Mouse (Mus musculus) midbrain, embryonic 15.5 days (tissue): Measurements from ENCODE around the gene Ndufa12. TPM values are rescaled to one million over a fixed set of nuclear protein-coding genes. Genes with fewer than 3 reads are reported as not detected.

Experiments
- ATAC-seq: fragments of 200-750 bp; cut with Nextera tagmentation; replicated peaks from 2 replicates; pipeline ENCODE4 v1.8.0; 2017; ENCODE audit warnings: moderate TSS enrichment
- H3K27ac ChIP-seq: fragments of 300-500 bp; sonication (generic); 2 replicates; pipeline ENCODE4 v1.5.1; 2015; ENCODE audit warnings: mild to moderate bottlenecking, inconsistent platforms
- H3K27me3 ChIP-seq: fragments of 300-500 bp; sonication (generic); replicated peaks from 2 replicates; pipeline ENCODE4 v1.6.1; 2015; ENCODE audit warnings: inconsistent platforms
- H3K36me3 ChIP-seq: fragments of 300-500 bp; sonication (generic); replicated peaks from 2 replicates; pipeline ENCODE4 v1.6.1; 2015; ENCODE audit warnings: inconsistent platforms
- H3K4me1 ChIP-seq: fragments of 300-500 bp; sonication (generic); 2 replicates; pipeline ENCODE4 v1.6.1; 2015; ENCODE audit warnings: inconsistent platforms
- H3K4me2 ChIP-seq: fragments of 300-500 bp; sonication (generic); 2 replicates; pipeline ENCODE4 v1.6.1; 2015; ENCODE audit warnings: inconsistent platforms, mild to moderate bottlenecking, moderate library complexity
- H3K4me3 ChIP-seq: fragments of 300-500 bp; sonication (generic); 2 replicates; pipeline ENCODE4 v1.5.1; 2015; ENCODE audit warnings: mild to moderate bottlenecking, inconsistent platforms
- H3K9ac ChIP-seq: fragments of 300-500 bp; sonication (generic); 2 replicates; pipeline ENCODE4 v1.6.1; 2015; ENCODE audit warnings: mild to moderate bottlenecking, inconsistent platforms
- H3K9me3 ChIP-seq: fragments of 300-500 bp; sonication (generic); 2 replicates; pipeline ENCODE4 v1.6.1; 2016; ENCODE audit warnings: inconsistent platforms
- WGBS: fragments of 180-500 bp; shearing (Covaris S2); methylation state at CpG from one replicate; pipeline ENCODE4 v1.1.7; 2015; ENCODE audit warnings: mixed read lengths; 5-methylcytosine and 5-hydroxymethylcytosine counted together
- polyA plus RNA-seq: library from polyadenylated mRNA; unstranded; fragments of >200 nt; fragmentation: Nextera tagmentation; extraction: Ambion mirVana; gene quantifications from 2 replicates; pipeline ENCODE4 v1.2.1, GENCODE M21; 2015

The Ndufa12 gene
- polyA plus RNA-seq, 1 experiment from 2014 or later: 289 TPM

GRCm38 (mm10) chr10:94172137-94172536 is 26.4 kb upstream of the Ndufa12 start:
- H3K4me3 ChIP-seq: no peak overlapping the region
- no peaks in the 10 kb centered on the region for H3K9me3 ChIP-seq
- H3K4me2 ChIP-seq: peak overlapping the region; percentile 12; the same call in 1 of the 2 replicates
- 43% methylated on average over 11 of the region's 11 CpGs for WGBS
- H3K27me3 ChIP-seq: no peaks in the 10 kb centered on the region
- peaks cover 42% of the 10 kb centered on the region for H3K36me3 ChIP-seq
- no peak overlapping the region for H3K9ac ChIP-seq
- peak; percentile 54; the same call in 1 of the 2 replicates for ATAC-seq
- H3K27ac ChIP-seq: no peak overlapping the region
- peaks cover 22% of the 10 kb centered on the region for H3K4me1 ChIP-seq

GRCm38 (mm10) chr10:94172706-94173105 is 25.8 kb upstream of the Ndufa12 start:
- Histone ChIP-seq H3K9ac (no peak overlapping the region), H3K27ac (no peak overlapping the region), H3K4me3 (no peak overlapping the region), H3K9me3 (no peaks in the 10 kb centered on the region), H3K4me2 (no peak overlapping the region), H3K27me3 (no peaks in the 10 kb centered on the region), H3K36me3 (peaks cover 42% of the 10 kb centered on the region), H3K4me1 (peaks cover 22% of the 10 kb centered on the region)
- no peak; the same call in 1 of the 2 replicates for ATAC-seq
- 12% methylated on average over 6 of the region's 6 CpGs for WGBS

- H3K27me3 ChIP-seq: no peaks in the 10 kb centered on the region
- H3K27ac ChIP-seq: no peak overlapping the region
- H3K4me3 ChIP-seq: no peak overlapping the region
- 88% methylated on average over 7 of the region's 7 CpGs for WGBS
- H3K9me3 ChIP-seq: no peaks in the 10 kb centered on the region
- peaks cover 22% of the 10 kb centered on the region for H3K4me1 ChIP-seq
- H3K4me2 ChIP-seq: no peak overlapping the region
- no peak overlapping the region for H3K9ac ChIP-seq
- no peak for ATAC-seq
- H3K36me3 ChIP-seq: peaks cover 25% of the 10 kb centered on the region
These were observed 23.9 kb upstream of the Ndufa12 start for GRCm38 (mm10) chr10:94174652-94175051.

- WGBS: 18% methylated on average over 4 of the region's 4 CpGs
- Histone ChIP-seq H3K4me1 (no peaks in the 10 kb centered on the region), H3K27ac (no peak overlapping the region), H3K4me2 (no peak overlapping the region), H3K36me3 (peaks cover 4% of the 10 kb centered on the region; the same call in 1 of the 2 replicates), H3K4me3 (no peak overlapping the region), H3K27me3 (no peaks in the 10 kb centered on the region), H3K9me3 (no peaks in the 10 kb centered on the region), H3K9ac (no peak overlapping the region)
- ATAC-seq: no peak
These were observed 15.3 kb upstream of the Ndufa12 start for GRCm38 (mm10) chr10:94183199-94183598.

- H3K9ac ChIP-seq: no peak overlapping the region
- H3K36me3 ChIP-seq: peaks cover 33% of the 10 kb centered on the region
- ATAC-seq: no peak
- no peak overlapping the region for H3K4me2 ChIP-seq
- no peak overlapping the region for H3K27ac ChIP-seq
- H3K9me3 ChIP-seq: no peaks in the 10 kb centered on the region
- no peak overlapping the region for H3K4me3 ChIP-seq
- 89% methylated on average over 4 of the region's 4 CpGs for WGBS
- no peaks in the 10 kb centered on the region for H3K27me3 ChIP-seq
- peaks cover 13% of the 10 kb centered on the region for H3K4me1 ChIP-seq
These were observed 6.5 kb downstream of the Ndufa12 start for GRCm38 (mm10) chr10:94204973-94205372.

- Histone ChIP-seq H3K27me3 (no peaks in the 10 kb centered on the region), H3K4me2 (no peak overlapping the region), H3K4me3 (no peak overlapping the region), H3K36me3 (peaks cover 23% of the 10 kb centered on the region), H3K9ac (no peak overlapping the region), H3K27ac (peak overlapping the region; percentile 5; the same call in 1 of the 2 replicates), H3K4me1 (0 out of 2 replicates have a peak, but pooled peaks cover 3% of the 10 kb centered on the region), H3K9me3 (no peaks in the 10 kb centered on the region)
- 56% methylated on average over 6 of the region's 6 CpGs for WGBS
- peak; percentile 90 for ATAC-seq
These were observed 12.4 kb downstream of the Ndufa12 start for GRCm38 (mm10) chr10:94210718-94211618.

GRCm38 (mm10) chr10:94211725-94212124 is 13.2 kb downstream of the Ndufa12 start:
- H3K4me3 ChIP-seq: no peak overlapping the region
- H3K9me3 ChIP-seq: no peaks in the 10 kb centered on the region
- H3K27me3 ChIP-seq: no peaks in the 10 kb centered on the region
- no peak overlapping the region for H3K4me2 ChIP-seq
- ATAC-seq: no peak
- H3K36me3 ChIP-seq: peaks cover 17% of the 10 kb centered on the region
- H3K27ac ChIP-seq: no peak overlapping the region
- WGBS: 52% methylated on average over 2 of the region's 2 CpGs
- no peak overlapping the region for H3K9ac ChIP-seq
- 0 out of 2 replicates have a peak, but pooled peaks cover 3% of the 10 kb centered on the region for H3K4me1 ChIP-seq

- 85% methylated on average over 6 of the region's 6 CpGs for WGBS
- no peaks in the 10 kb centered on the region for H3K36me3 ChIP-seq
- ATAC-seq: no peak
- no peaks in the 10 kb centered on the region for H3K27me3 ChIP-seq
- no peaks in the 10 kb centered on the region for H3K9me3 ChIP-seq
- H3K4me2 ChIP-seq: no peak overlapping the region
- H3K4me1 ChIP-seq: peaks cover 5% of the 10 kb centered on the region
- H3K9ac ChIP-seq: no peak overlapping the region
- H3K27ac ChIP-seq: no peak overlapping the region
- no peak overlapping the region for H3K4me3 ChIP-seq
These were observed 26.7 kb downstream of the Ndufa12 start for GRCm38 (mm10) chr10:94225026-94225750.

- Histone ChIP-seq H3K9ac (no peak overlapping the region), H3K4me3 (no peak overlapping the region), H3K27ac (peak overlapping the region; percentile 71), H3K4me2 (peak overlapping the region; percentile 34), H3K27me3 (no peaks in the 10 kb centered on the region), H3K9me3 (no peaks in the 10 kb centered on the region), H3K4me1 (peaks cover 22% of the 10 kb centered on the region), H3K36me3 (no peaks in the 10 kb centered on the region)
- WGBS: 12% methylated on average over 19 of the region's 19 CpGs
- ATAC-seq: peak; percentile 93
These were observed 31.9 kb downstream of the Ndufa12 start for GRCm38 (mm10) chr10:94230172-94230981.

- Histone ChIP-seq H3K27ac (peak overlapping the region; percentile 71), H3K36me3 (no peaks in the 10 kb centered on the region), H3K4me1 (peaks cover 22% of the 10 kb centered on the region), H3K27me3 (no peaks in the 10 kb centered on the region), H3K9me3 (no peaks in the 10 kb centered on the region), H3K4me3 (no peak overlapping the region), H3K4me2 (peak overlapping the region; percentile 34), H3K9ac (no peak overlapping the region)
- peak; percentile 61; the same call in 1 of the 2 replicates for ATAC-seq
- WGBS: 42% methylated on average over 6 of the region's 6 CpGs
These were observed 32.5 kb downstream of the Ndufa12 start for GRCm38 (mm10) chr10:94231025-94231424.

- no peak overlapping the region for H3K4me2 ChIP-seq
- no peak overlapping the region for H3K27ac ChIP-seq
- H3K4me3 ChIP-seq: no peak overlapping the region
- H3K9me3 ChIP-seq: no peaks in the 10 kb centered on the region
- 66% methylated on average over 4 of the region's 4 CpGs for WGBS
- peaks cover 20% of the 10 kb centered on the region for H3K4me1 ChIP-seq
- no peak overlapping the region for H3K9ac ChIP-seq
- no peaks in the 10 kb centered on the region for H3K36me3 ChIP-seq
- no peak for ATAC-seq
- H3K27me3 ChIP-seq: no peaks in the 10 kb centered on the region
These were observed 36.7 kb downstream of the Ndufa12 start for GRCm38 (mm10) chr10:94235200-94235599.

GRCm38 (mm10) chr10:94241346-94241745 is 42.8 kb downstream of the Ndufa12 start:
- H3K9me3 ChIP-seq: no peaks in the 10 kb centered on the region
- no peak for ATAC-seq
- H3K27me3 ChIP-seq: no peaks in the 10 kb centered on the region
- 46% methylated on average over 2 of the region's 2 CpGs for WGBS
- H3K4me3 ChIP-seq: no peak overlapping the region
- H3K4me1 ChIP-seq: peaks cover 3% of the 10 kb centered on the region; the same call in 1 of the 2 replicates
- H3K9ac ChIP-seq: no peak overlapping the region
- no peak overlapping the region for H3K4me2 ChIP-seq
- no peaks in the 10 kb centered on the region for H3K36me3 ChIP-seq
- no peak overlapping the region for H3K27ac ChIP-seq
